Mouse (Mus musculus): Measurements from ENCODE around the gene Grsf1.

DNA sequence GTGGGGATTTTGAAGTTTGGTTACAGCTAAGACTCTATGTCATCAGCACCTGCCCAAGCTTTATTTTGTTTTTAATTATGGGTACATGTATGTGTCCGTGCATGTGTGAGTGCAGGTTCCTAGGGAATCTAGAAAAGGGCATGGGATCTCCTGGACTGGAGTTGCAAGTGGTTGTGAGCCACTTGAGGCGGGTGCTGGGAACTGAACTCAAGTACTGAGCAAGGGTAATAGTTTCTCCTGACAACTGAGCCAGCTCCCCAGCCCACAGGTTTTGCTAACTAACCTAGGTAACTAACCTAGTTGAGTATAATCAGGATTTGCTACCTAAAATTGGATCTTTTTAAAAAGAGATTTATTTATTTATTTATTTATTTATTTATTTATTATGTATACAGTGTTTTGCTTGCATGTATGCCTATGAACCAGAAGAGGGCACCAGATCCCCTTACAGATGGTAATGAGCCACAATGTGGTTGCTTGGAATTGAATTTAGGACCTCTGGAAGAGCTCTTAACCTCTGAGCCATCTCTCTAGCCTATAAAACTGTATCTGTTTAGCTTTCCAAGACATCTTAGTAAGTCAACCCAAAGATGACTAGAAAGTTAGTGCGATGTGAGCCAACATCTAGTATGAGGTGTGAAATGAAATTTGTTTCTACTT lies 13.4 kb upstream of the Grsf1 start:
- TF ChIP-seq CTCF (conservative IDR thresholded peaks at IDR 0.05; ENCODE audit: insufficient read depth, insufficient read length, low read depth, low read length) (0 out of 2 replicates have a peak, but pooled peaks have one; percentile 2), POLR2A (IDR thresholded peaks at IDR 0.05; ENCODE audit: low read depth, low read length) (no peak)
